Mouse (Mus musculus): Measurements from ENCODE around the gene Tpx2.

DNA sequence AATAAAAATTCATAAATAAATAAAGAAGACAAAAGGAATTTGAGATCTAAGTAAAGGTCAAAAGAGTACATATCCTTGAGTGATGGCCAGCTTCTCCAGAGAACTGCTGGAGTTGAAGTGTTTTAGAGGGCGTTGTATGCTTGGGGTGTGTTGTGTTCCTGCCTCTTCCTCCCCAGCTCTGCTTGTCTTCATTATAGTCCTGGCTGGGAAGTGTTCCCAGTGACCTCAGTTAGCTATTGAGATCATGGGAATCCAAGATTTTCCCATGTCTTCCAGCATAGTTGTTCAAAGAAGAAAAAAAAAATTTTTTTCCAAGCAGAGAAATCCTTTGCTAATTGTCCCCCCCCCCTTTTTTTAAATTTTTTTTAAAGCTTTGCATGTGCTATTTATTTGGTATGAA is 14.1 kb downstream of the Tpx2 start:
- TF ChIP-seq CTCF (IDR thresholded peaks at IDR 0.05; ENCODE audit: control insufficient read depth, insufficient read depth, insufficient read length) (no peak), MYOG (IDR thresholded peaks at IDR 0.05; ENCODE audit: control insufficient read depth, extremely low read depth, insufficient read length) (no peak)

Data from C2C12 (cell line).